Mouse (Mus musculus) CH12.LX (cell line): ENCODE data around the gene Prmt1. TPM values are rescaled to one million over a fixed set of nuclear protein-coding genes. Genes with fewer than 3 reads are reported as not detected.

Experiments used
- DNase-seq: peaks from one replicate; pipeline ENCODE4 v3.0.0-alpha.2; 2013; ENCODE audit errors: extremely low read depth
- H3K27ac ChIP-seq: 2 replicates; pipeline ENCODE4 v1.5.1; 2012; ENCODE audit warnings: low read depth, mild to moderate bottlenecking, control low read depth, moderate library complexity; ENCODE audit not compliant: insufficient read depth
- H3K27me3 ChIP-seq: replicated peaks from 2 replicates; pipeline ENCODE3; 2012; ENCODE audit warnings: inconsistent platforms
- H3K36me3 ChIP-seq, 2 experiments: replicated peaks in 1 of 2; 2 replicates each; pipeline versions ENCODE3 to v1.6.1; 2012; ENCODE audit warnings: inconsistent platforms in 1 of 2, low read length in 1 of 2, mild to moderate bottlenecking in 1 of 2, mixed read lengths in 1 of 2, moderate library complexity in 1 of 2; ENCODE audit not compliant: control insufficient read depth in 1 of 2, insufficient read depth in 1 of 2
- H3K4me1 ChIP-seq, 2 experiments: 2 replicates each; pipeline ENCODE4 v1.6.1; 2012; ENCODE audit warnings: inconsistent platforms in 1 of 2, moderate library complexity in 1 of 2; ENCODE audit not compliant: insufficient read depth in 2 of 2, control insufficient read depth in 1 of 2
- H3K4me2 ChIP-seq: 2 replicates; pipeline ENCODE4 v1.6.1; 2012; ENCODE audit warnings: low read depth, mild to moderate bottlenecking, control low read depth; ENCODE audit not compliant: poor library complexity, insufficient read depth, severe bottlenecking
- H3K4me3 ChIP-seq, 3 experiments: fragments of 150-350 bp in 1 of 3; sonication (generic) in 1 of 3; replicated peaks in 1 of 3; 2 replicates each; pipeline versions ENCODE3 to v1.5.1; 2011 to 2012; ENCODE audit warnings: low read depth in 2 of 3, low read length in 2 of 3, mild to moderate bottlenecking in 2 of 3, moderate library complexity in 2 of 3, control low read depth in 1 of 3, improper control_type of control experiment in 1 of 3, inconsistent platforms in 1 of 3, mixed read lengths in 1 of 3; ENCODE audit not compliant: poor library complexity in 1 of 3
- H3K79me2 ChIP-seq: replicated peaks from 2 replicates; pipeline ENCODE4 v1.6.1; 2012; ENCODE audit warnings: mild to moderate bottlenecking, moderate library complexity; ENCODE audit not compliant: control insufficient read depth, poor library complexity, insufficient read depth, severe bottlenecking; ENCODE audit errors: extremely low read depth
- H3K9ac ChIP-seq: 2 replicates; pipeline ENCODE4 v1.6.1; 2012; ENCODE audit warnings: low read depth, mild to moderate bottlenecking, control low read depth, moderate library complexity; ENCODE audit not compliant: insufficient read depth
- H3K9me3 ChIP-seq: replicated peaks from 2 replicates; pipeline ENCODE3; 2012; ENCODE audit warnings: low read length, inconsistent platforms, mixed read lengths
- BHLHE40 ChIP-seq: IDR thresholded peaks from 2 replicates; pipeline ENCODE4 v1.6.1; 2011; ENCODE audit warnings: mild to moderate bottlenecking, low read depth, low read length, improper control_type of control experiment
- CHD2 ChIP-seq: IDR thresholded peaks from 2 replicates; pipeline ENCODE4 v1.6.1; 2011; ENCODE audit warnings: low read length, improper control_type of control experiment
- CTCF ChIP-seq, 2 experiments: IDR thresholded peaks in 1 of 2; conservative IDR thresholded peaks in 1 of 2; 2 replicates each; pipeline ENCODE4 v1.5.1; 2011 to 2012; ENCODE audit warnings: low read depth in 2 of 2, low read length in 2 of 2, improper control_type of control experiment in 1 of 2, inconsistent platforms in 1 of 2, mild to moderate bottlenecking in 1 of 2, moderate library complexity in 1 of 2
- ETS1 ChIP-seq: conservative IDR thresholded peaks from 2 replicates; pipeline ENCODE4 v1.6.1; 2012; ENCODE audit warnings: low read depth, mild to moderate bottlenecking, inconsistent platforms, low read length, improper control_type of control experiment, moderate library complexity
- KAT2A ChIP-seq: IDR thresholded peaks from 2 replicates; pipeline ENCODE4 v1.6.1; 2012; ENCODE audit warnings: low read length, improper control_type of control experiment, inconsistent platforms; ENCODE audit not compliant: insufficient replicate concordance
- MAZ ChIP-seq: IDR thresholded peaks from 2 replicates; pipeline ENCODE4 v1.6.1; 2012; ENCODE audit warnings: low read depth, mild to moderate bottlenecking, inconsistent platforms, low read length, improper control_type of control experiment, moderate library complexity
- NRF1 ChIP-seq: IDR thresholded peaks from 2 replicates; pipeline ENCODE4 v1.6.1; 2014; ENCODE audit warnings: low read depth, mild to moderate bottlenecking, inconsistent platforms, low read length, improper control_type of control experiment, moderate library complexity
- RAD21 ChIP-seq: IDR thresholded peaks from 2 replicates; pipeline ENCODE4 v1.6.1; 2011; ENCODE audit warnings: low read depth, mild to moderate bottlenecking, low read length, improper control_type of control experiment, moderate library complexity
- SMC3 ChIP-seq: IDR thresholded peaks from 2 replicates; pipeline ENCODE4 v1.6.1; 2011; ENCODE audit warnings: low read depth, low read length, improper control_type of control experiment
- TBP ChIP-seq: conservative IDR thresholded peaks from 2 replicates; pipeline ENCODE4 v1.6.1; 2011; ENCODE audit warnings: low read depth, low read length, improper control_type of control experiment
- USF1 ChIP-seq: IDR thresholded peaks from 2 replicates; pipeline ENCODE4 v1.6.1; 2014; ENCODE audit warnings: low read depth, mild to moderate bottlenecking, inconsistent platforms, low read length, improper control_type of control experiment
- ZMIZ1 ChIP-seq: IDR thresholded peaks from 2 replicates; pipeline ENCODE4 v1.6.1; 2012; ENCODE audit warnings: low read depth, mild to moderate bottlenecking, inconsistent platforms, low read length, improper control_type of control experiment
- dilution Hi-C: fragments of 300-500 bp; cut with MboI; formaldehyde crosslinking; loops from 2 replicates; pipeline ENCODE4 v1.14.3; 2020; ENCODE audit warnings: low sequenced_read_pairs; ENCODE audit not compliant: extremely low pct_unique_long_range_greater_than_20kb, extremely low pct_ligation_motif_present
- in situ Hi-C: fragments of 300-500 bp; cut with MboI; formaldehyde crosslinking; loops from 3 replicates; pipeline ENCODE4 v1.14.3; 2019; ENCODE audit warnings: low sequenced_read_pairs, low pct_ligation_motif_present, low pct_unique_long_range_greater_than_20kb, mixed read lengths
- polyA plus RNA-seq: library from polyadenylated mRNA; unstranded; fragments of >175 nt; gene quantifications from 2 replicates; pipeline ENCODE4 v1.2.1, GENCODE M21; 2012; ENCODE audit warnings: low read depth; ENCODE audit not compliant: insufficient read length
- total RNA-seq, 2 experiments: library from RNA; depleted of rRNA; stranded (reverse); fragments of 300-350 nt in 1 of 2; fragments of >200 nt in 1 of 2; gene quantifications; 2 replicates each; pipeline ENCODE4 v1.2.3; 2012 to 2014

Prmt1 gene
- total and polyA plus RNA-seq, 3 experiments = 231 to 642 (median 340) TPM

DNA sequence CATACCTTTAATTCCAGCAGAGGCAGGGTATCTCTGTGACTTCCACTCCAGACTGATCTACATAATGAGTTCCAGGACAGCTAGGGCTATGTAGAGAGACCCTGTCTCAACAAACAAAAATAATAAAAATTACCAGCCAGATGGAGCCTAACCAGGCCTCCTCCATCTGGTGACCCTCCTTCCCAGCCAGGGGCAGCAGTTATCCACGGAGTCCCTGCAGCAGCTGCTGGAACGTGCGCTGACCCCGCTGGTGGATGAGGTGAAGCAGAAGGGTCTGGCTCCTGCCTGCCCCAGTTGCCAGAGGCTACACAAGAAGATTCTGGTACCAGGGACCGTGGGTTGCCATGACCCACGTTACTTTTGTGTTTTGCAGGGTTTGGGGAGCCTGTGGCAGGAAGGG is 30.1 kb downstream of the Prmt1 start:
- Histone ChIP-seq H3K27ac (no peak overlapping the region), H3K79me2 (no peaks in the 10 kb centered on the region), H3K9me3 (no peaks in the 10 kb centered on the region), H3K36me3 (peaks cover 0 to 37% of the 10 kb centered on the region in 2 experiments), H3K4me3 (no peak overlapping the region), H3K4me1 (peaks cover 6 to 30% of the 10 kb centered on the region in 2 experiments), H3K27me3 (peaks cover 13% of the 10 kb centered on the region), H3K9ac (no peak overlapping the region), H3K4me2 (no peak overlapping the region)
- no peak for DNase-seq
- TF ChIP-seq ZMIZ1 = no peak
- TF ChIP-seq NRF1 = no peak
- no peak for TF ChIP-seq CHD2
- dilution Hi-C loops (no loop called here), in situ Hi-C loops (loop anchor here (10.0 kb wide), 2 partner anchors 101 to 211 kb away; partner anchors contain the start of genes Pnkp and Vrk3)

DNA sequence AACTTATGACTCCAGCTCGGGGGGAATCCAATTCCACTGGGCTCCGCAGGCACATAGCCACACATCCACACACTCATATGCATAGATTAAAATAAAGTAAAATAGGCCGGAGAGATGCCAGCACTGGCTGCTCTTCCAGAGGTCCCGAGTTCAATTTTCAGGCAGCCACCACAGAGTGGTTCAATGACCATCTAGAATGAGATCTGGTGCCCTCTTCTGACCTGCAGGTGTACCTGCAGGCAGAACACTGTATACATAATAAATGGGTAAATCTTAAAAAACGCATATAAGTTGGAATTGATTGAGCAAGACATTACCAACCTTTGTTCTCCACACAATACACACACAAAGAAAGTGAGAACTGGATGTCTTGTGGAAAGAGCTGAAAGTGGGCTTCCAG is 30.7 kb downstream of the Prmt1 start:
- H3K4me1 ChIP-seq = peaks cover 6 to 26% of the 10 kb centered on the region in 2 experiments
- H3K27ac ChIP-seq = no peak overlapping the region
- H3K4me2 ChIP-seq = no peak overlapping the region
- H3K36me3 ChIP-seq = peaks cover 0 to 30% of the 10 kb centered on the region in 2 experiments
- in situ Hi-C loops (loop anchor here (10.0 kb wide), 2 partner anchors 101 to 211 kb away; partner anchors contain the start of genes Pnkp and Vrk3), dilution Hi-C loops (no loop called here)
- no peak overlapping the region for H3K4me3 ChIP-seq
- H3K27me3 ChIP-seq = peaks cover 19% of the 10 kb centered on the region
- no peaks in the 10 kb centered on the region for H3K9me3 ChIP-seq
- H3K9ac ChIP-seq = no peak overlapping the region
- no peak for DNase-seq
- TF ChIP-seq RAD21 = peak; percentile 64
- peak; percentile 58 for TF ChIP-seq SMC3
- TF ChIP-seq TBP = no peak
- TF ChIP-seq CTCF (conservative IDR thresholded peaks at IDR 0.05 in 1 of 2, IDR thresholded peaks at IDR 0.05 in 1 of 2; ENCODE audit: low read depth in 2 of 2, low read length in 2 of 2) = peak; percentile 25 to 73; a peak in 2 of 4 replicates
- no peaks in the 10 kb centered on the region for H3K79me2 ChIP-seq

DNA sequence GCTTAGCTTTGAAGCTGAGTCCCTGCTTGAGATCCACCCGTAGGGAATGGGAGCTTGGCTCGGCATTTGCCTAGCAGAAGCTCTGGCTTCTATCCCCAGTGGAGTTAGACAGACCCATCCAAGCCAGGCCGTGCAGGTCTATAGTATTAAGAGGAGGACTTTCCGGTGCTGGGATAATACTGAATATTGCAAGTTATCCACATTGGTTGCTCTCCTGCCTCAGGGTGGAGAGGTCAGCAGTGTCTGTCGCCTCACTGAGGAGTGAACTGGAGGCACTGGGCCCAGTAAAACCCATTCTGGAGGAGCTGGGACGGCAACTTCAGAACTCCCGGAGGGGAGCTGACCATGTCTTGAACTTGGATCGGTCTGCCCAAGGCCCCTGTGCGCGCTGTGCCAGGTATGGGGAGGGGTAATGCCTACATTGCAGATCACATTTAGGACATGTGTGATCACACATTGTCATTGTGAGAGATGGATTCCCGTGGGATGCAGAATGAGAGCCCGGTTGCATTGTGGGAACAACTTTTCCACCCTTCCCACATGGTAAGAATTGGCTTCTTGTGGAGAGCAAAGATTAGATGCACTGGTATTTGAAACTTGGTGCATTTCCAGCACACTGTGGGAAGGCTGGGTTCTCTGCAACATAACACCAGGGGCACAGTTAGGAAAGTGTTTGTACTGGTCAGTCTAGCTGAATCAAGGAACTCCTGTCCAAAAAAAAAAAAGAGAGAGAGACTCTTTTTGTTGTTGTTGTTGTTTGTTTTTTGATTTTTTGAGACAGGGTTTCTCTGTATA is 32.1 kb downstream of the Prmt1 start:
- peaks cover 3 to 16% of the 10 kb centered on the region in 2 experiments; a peak in 3 of 4 replicates for H3K4me1 ChIP-seq
- H3K4me2 ChIP-seq = no peak overlapping the region
- H3K9ac ChIP-seq = no peak overlapping the region
- H3K79me2 ChIP-seq = no peaks in the 10 kb centered on the region
- no peak for DNase-seq
- TF ChIP-seq MAZ (no peak), USF1 (no peak), ETS1 (no peak), KAT2A (no peak), BHLHE40 (no peak)
- no peak overlapping the region for H3K4me3 ChIP-seq
- no peaks in the 10 kb centered on the region for H3K9me3 ChIP-seq
- dilution Hi-C loops = no loop called here
- peaks cover 32% of the 10 kb centered on the region for H3K27me3 ChIP-seq
- H3K27ac ChIP-seq = no peak overlapping the region
- H3K36me3 ChIP-seq = peaks cover 0 to 20% of the 10 kb centered on the region in 2 experiments
- in situ Hi-C loops = loop anchor here (10.0 kb wide), 2 partner anchors 99 to 209 kb away; partner anchors contain the start of genes Pnkp and Vrk3
